Mouse (Mus musculus) embryonic facial prominence, embryonic 14.5 days (tissue): ENCODE measurements around the gene Gm20388. TPM values are rescaled to one million over a fixed set of nuclear protein-coding genes. Genes with fewer than 3 reads are reported as not detected.

Experiments used
- ATAC-seq: fragments of 200-750 bp; cut with Nextera tagmentation; 2 replicates; pipeline ENCODE4 v1.8.0; 2017; ENCODE audit warnings: low read depth, moderate number of reproducible peaks, moderate TSS enrichment
- DNase-seq: peaks from one replicate; pipeline ENCODE4 v3.0.0-alpha.2; 2015; ENCODE audit warnings: low spot score
- H3K27ac ChIP-seq: fragments of 300-500 bp; sonication (generic); replicated peaks from 2 replicates; pipeline ENCODE4 v1.5.1; 2014; ENCODE audit warnings: low read depth, mild to moderate bottlenecking, low read length, moderate library complexity
- H3K27me3 ChIP-seq: fragments of 300-500 bp; sonication (generic); replicated peaks from 2 replicates; pipeline ENCODE4 v1.6.1; 2014; ENCODE audit warnings: low read length; ENCODE audit not compliant: control insufficient read depth, insufficient read depth
- H3K36me3 ChIP-seq: fragments of 300-500 bp; sonication (generic); 2 replicates; pipeline ENCODE4 v1.6.1; 2014; ENCODE audit warnings: low read length, mixed read lengths; ENCODE audit not compliant: control insufficient read depth, insufficient read depth
- H3K4me1 ChIP-seq: fragments of 300-500 bp; sonication (generic); 2 replicates; pipeline ENCODE4 v1.6.1; 2014; ENCODE audit warnings: antibody characterized with exemption, low read length; ENCODE audit not compliant: control insufficient read depth, insufficient read depth
- H3K4me2 ChIP-seq: fragments of 300-500 bp; sonication (generic); 2 replicates; pipeline ENCODE4 v1.6.1; 2014; ENCODE audit warnings: low read depth, mild to moderate bottlenecking, low read length, moderate library complexity, mixed read lengths
- H3K4me3 ChIP-seq: fragments of 300-500 bp; sonication (generic); 2 replicates; pipeline ENCODE4 v1.5.1; 2014; ENCODE audit warnings: low read depth, mild to moderate bottlenecking, low read length
- H3K9ac ChIP-seq: fragments of 300-500 bp; sonication (generic); 2 replicates; pipeline ENCODE4 v1.6.1; 2014; ENCODE audit warnings: low read depth, mild to moderate bottlenecking, low read length, moderate library complexity, mixed read lengths
- H3K9me3 ChIP-seq: fragments of 300-500 bp; sonication (generic); 2 replicates; pipeline ENCODE4 v1.6.1; 2016; ENCODE audit warnings: low read length; ENCODE audit not compliant: control insufficient read depth
- WGBS: fragments of 180-500 bp; shearing (Covaris S2); extraction: QIAGEN DNeasy Blood & Tissue Kit; methylation state at CpG from one replicate; pipeline ENCODE4 v1.1.7; 2014; 5-methylcytosine and 5-hydroxymethylcytosine counted together
- polyA plus RNA-seq: library from polyadenylated mRNA; unstranded; fragments of >200 nt; fragmentation: Nextera tagmentation; extraction: Ambion mirVana; gene quantifications from 2 replicates; pipeline ENCODE4 v1.2.1, GENCODE M21; 2014

The Gm20388 gene
- polyA plus RNA-seq, 1 experiment from 2014 or later: not detected

DNA sequence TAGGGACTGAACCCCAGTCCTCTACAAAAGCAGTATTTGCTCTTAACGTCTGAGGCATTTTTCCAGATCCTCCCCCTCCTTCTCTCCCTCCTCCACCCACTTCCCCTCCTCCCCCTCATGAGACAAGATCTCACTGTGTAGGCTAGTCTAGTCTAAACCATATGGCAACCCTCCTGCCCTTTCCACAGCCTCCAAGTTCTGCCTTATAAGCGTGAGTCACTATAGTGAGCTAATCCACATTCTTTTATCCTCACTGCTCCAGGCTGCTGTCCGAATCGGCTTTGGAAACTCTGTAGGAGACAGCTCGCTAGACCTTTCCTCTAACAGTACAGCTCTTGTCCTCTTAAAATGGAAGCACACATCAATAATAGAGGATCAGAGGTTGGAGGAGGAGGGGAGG lies 3956.3 kb downstream of the Gm20388 start:
- H3K36me3 ChIP-seq: no peaks in the 10 kb centered on the region
- peak; percentile 37; the same call in 1 of the 2 replicates for ATAC-seq
- H3K9me3 ChIP-seq: no peaks in the 10 kb centered on the region
- H3K27ac ChIP-seq: no peak overlapping the region
- H3K4me3 ChIP-seq: no peak overlapping the region
- no peak overlapping the region for H3K4me2 ChIP-seq
- no peak overlapping the region for H3K9ac ChIP-seq
- no peaks in the 10 kb centered on the region for H3K4me1 ChIP-seq
- 14% methylated on average over 5 of the region's 5 CpGs for WGBS
- DNase-seq: no peak
- no peaks in the 10 kb centered on the region; the same call in 1 of the 2 replicates for H3K27me3 ChIP-seq

DNA sequence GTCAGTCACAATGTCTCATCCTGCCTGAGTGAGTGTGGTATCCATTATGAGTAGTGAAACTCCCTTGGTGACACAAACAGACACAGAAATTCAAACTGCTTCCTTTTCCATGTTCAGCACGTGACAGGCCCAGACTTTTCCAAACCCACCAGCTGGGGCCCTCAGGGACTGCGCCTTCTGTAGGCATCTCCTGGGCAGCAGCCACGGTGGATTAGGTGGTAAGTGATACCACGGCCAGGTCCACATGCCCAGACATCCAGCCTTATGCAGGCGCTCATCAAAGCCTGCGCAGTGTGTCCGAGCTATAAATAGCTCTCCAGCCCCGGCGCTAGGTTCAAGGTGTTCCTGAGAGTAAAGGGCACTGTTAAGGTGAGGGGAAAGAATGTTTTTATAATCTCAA lies 3961.4 kb downstream of the Gm20388 start:
- Histone ChIP-seq H3K9ac (no peak overlapping the region), H3K36me3 (no peaks in the 10 kb centered on the region), H3K9me3 (no peaks in the 10 kb centered on the region), H3K27me3 (no peaks in the 10 kb centered on the region), H3K27ac (no peak overlapping the region), H3K4me3 (no peak overlapping the region), H3K4me2 (no peak overlapping the region), H3K4me1 (no peaks in the 10 kb centered on the region)
- ATAC-seq (peak; percentile 74), DNase-seq (peak; percentile 68)
- 51% methylated on average over 9 of the region's 9 CpGs for WGBS

DNA sequence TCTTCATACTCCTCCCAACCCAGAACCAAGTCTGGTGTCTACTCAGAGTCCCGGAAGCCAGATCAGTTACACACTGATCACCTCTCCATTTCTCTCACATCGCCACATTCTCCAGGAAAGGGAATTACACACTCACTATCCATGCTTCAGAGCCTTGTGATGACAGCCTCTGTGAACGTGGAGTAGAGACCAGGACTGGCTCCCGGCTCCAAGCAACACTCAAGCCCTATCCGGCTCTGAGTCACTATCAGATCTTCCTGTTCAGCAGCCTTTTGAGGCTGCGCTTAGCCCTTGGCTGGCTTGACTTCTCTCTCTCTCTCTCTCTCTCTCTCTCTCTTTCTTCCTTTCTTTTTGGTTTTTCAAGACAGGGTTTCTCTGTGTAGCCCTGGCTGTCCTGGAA lies 3962.7 kb downstream of the Gm20388 start:
- Histone ChIP-seq H3K27ac (no peak overlapping the region), H3K27me3 (no peaks in the 10 kb centered on the region), H3K9me3 (no peaks in the 10 kb centered on the region), H3K4me1 (no peaks in the 10 kb centered on the region), H3K4me3 (no peak overlapping the region), H3K9ac (no peak overlapping the region), H3K4me2 (no peak overlapping the region), H3K36me3 (no peaks in the 10 kb centered on the region)
- ATAC-seq (no peak), DNase-seq (no peak)
- WGBS: 59% methylated on average over 6 of the region's 6 CpGs

DNA sequence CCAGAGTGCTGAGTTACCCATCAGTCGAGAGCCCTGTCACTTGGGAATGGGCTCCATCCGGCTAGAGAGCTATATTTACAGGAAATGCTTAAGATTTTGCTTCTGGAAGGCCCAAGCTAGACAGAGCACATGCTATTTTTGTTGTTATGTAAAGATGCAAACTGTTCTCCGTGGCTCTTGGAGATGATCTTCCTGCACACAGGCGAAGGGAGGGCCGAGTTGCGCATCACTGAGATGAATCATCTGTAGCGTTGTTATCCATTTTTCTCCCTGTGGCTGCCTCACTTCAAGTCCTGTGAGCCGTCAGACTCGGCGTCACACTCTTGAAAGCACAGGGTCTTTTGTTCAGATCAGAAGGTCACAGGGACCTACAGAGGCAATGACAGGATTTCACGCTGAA lies 3963.7 kb downstream of the Gm20388 start:
- H3K27ac ChIP-seq: no peak overlapping the region
- no peaks in the 10 kb centered on the region for H3K27me3 ChIP-seq
- 77% methylated on average over 11 of the region's 11 CpGs for WGBS
- ATAC-seq: no peak
- no peak overlapping the region for H3K4me3 ChIP-seq
- no peaks in the 10 kb centered on the region for H3K36me3 ChIP-seq
- H3K4me1 ChIP-seq: no peaks in the 10 kb centered on the region
- no peaks in the 10 kb centered on the region for H3K9me3 ChIP-seq
- no peak overlapping the region for H3K9ac ChIP-seq
- no peak for DNase-seq
- H3K4me2 ChIP-seq: no peak overlapping the region

DNA sequence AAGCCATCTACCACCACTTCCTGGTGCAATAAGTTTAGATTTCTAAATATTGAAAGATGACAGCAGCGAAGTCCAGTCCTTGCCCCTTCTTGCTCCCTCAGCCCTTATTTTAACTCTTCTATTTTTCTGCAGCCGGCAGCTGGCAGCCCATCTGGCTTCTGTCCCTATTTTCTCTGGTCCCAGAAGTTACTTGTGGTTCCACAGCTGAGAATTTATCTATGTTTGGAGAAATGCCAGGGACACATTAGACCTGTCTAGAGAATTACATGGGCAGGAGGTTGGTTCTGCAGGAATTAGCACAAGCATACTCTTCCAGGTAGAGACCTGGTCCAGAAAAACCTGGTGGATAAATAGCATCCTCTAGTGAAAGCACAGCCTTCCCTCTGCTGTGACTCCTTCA lies 3967.2 kb downstream of the Gm20388 start:
- H3K27me3 ChIP-seq: no peaks in the 10 kb centered on the region
- H3K27ac ChIP-seq: no peak overlapping the region
- H3K4me1 ChIP-seq: no peaks in the 10 kb centered on the region
- DNase-seq (peak; percentile 59), ATAC-seq (no peak)
- H3K9ac ChIP-seq: no peak overlapping the region
- no peaks in the 10 kb centered on the region for H3K36me3 ChIP-seq
- H3K9me3 ChIP-seq: no peaks in the 10 kb centered on the region
- no peak overlapping the region for H3K4me2 ChIP-seq
- no peak overlapping the region for H3K4me3 ChIP-seq
- WGBS: 47% methylated on average over 2 of the region's 2 CpGs

DNA sequence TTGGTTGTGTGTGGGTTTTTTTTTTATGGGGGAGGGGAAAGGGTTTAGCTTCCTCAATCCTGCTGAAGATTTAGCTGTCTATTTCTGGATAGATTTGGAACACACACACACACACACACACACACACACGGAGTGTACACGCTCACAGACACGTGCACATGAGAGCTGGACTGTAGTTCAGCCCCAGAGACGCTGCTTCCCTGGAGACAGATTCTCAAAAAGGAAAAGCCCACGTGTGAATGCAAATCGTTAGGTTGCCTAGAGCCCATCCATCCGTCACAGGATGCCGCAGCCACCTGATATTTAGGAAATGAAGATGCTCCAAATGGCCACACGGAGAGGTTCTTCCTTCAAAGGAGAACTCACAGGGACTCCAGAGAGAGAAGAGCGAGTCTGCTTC lies 3969.6 kb downstream of the Gm20388 start:
- Histone ChIP-seq H3K4me1 (peaks cover 11% of the 10 kb centered on the region), H3K27me3 (no peaks in the 10 kb centered on the region), H3K9ac (no peak overlapping the region), H3K9me3 (no peaks in the 10 kb centered on the region), H3K36me3 (no peaks in the 10 kb centered on the region), H3K27ac (no peak overlapping the region), H3K4me3 (no peak overlapping the region), H3K4me2 (no peak overlapping the region)
- DNase-seq: no peak
- WGBS: 64% methylated on average over 10 of the region's 10 CpGs
- ATAC-seq: no peak

DNA sequence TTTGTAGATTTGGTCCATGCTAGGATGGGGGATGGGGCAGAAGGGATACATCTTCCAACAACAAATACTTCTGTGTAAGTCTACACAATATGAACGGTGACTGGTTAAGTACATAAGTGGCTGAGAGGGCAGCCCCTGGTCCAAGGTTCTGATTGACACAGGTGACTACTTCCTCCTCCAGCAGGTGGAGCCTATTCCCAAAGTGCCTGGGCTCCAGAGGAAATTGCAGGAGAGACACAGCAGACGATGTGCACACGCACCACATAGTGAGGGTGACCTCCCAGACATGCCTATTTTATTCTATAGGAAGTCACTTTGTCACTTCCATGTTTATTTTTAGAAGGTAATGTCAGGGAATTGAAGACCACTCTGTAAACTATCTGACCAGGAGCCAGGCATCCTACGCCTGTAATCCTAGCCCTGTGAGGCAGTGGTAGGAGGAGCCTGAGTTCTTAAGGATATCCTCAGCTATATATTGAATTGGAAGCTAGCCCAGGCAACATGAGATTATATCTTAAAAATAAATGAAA lies 3970.2 kb downstream of the Gm20388 start:
- no peaks in the 10 kb centered on the region for H3K9me3 ChIP-seq

DNA sequence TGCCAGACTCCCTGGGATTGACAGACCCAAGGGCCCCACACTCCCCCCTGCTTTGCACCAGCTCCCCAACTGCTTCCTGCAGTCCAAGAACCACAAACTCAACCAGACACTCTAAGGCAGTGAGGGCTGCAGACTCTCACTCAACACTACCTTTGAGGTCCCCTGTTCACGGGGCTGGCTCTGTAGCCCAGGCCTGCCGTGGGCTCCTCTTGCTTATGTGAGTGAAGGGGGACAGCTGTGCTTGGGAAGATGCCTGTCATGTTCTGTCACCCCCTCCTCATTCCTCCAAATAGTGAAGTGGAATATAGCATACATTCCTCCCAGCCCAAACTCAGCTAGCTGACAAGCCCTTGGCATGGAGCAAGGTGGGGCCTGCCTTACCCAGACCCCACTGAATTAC lies 3971.8 kb downstream of the Gm20388 start:
- H3K9me3 ChIP-seq: no peaks in the 10 kb centered on the region
- H3K4me3 ChIP-seq: no peak overlapping the region
- DNase-seq (peak; percentile 26), ATAC-seq (no peak)
- no peaks in the 10 kb centered on the region for H3K27me3 ChIP-seq
- H3K36me3 ChIP-seq: no peaks in the 10 kb centered on the region
- peaks cover 11% of the 10 kb centered on the region for H3K4me1 ChIP-seq
- WGBS: 83% methylated on average over 2 of the region's 2 CpGs
- no peak overlapping the region for H3K4me2 ChIP-seq
- H3K27ac ChIP-seq: no peak overlapping the region
- H3K9ac ChIP-seq: no peak overlapping the region

More for the DNA sequence above, 3970.2 kb downstream of the Gm20388 start:
- H3K27me3 ChIP-seq: no peaks in the 10 kb centered on the region
- H3K36me3 ChIP-seq: no peaks in the 10 kb centered on the region
- 29% methylated on average over 4 of the region's 4 CpGs for WGBS
- H3K4me1 ChIP-seq: peaks cover 11% of the 10 kb centered on the region
- H3K4me3 ChIP-seq: no peak overlapping the region
- no peak for ATAC-seq
- H3K9ac ChIP-seq: no peak overlapping the region
- no peak overlapping the region for H3K4me2 ChIP-seq
- no peak overlapping the region for H3K27ac ChIP-seq
- DNase-seq: no peak

DNA sequence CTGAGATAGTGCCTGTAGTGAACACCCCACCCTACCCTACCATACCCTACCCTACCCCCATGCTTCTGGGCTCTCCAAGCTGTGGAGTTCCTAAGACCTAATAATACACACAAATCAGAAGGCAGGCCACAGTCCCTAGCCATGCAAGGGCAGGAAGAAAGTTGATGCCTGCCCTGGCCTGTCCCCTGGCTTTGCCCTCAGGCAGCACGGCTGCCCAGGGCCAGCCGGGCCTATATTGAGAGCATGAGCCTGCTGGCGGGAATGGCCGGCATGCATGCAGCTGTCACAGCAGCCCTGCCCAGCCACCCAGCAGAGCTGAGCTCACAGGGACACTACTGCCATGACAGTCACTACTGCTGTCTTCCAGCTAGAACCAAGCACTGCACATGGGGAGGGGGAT lies 3972.5 kb downstream of the Gm20388 start:
- Histone ChIP-seq H3K4me2 (no peak overlapping the region), H3K4me1 (peaks cover 11% of the 10 kb centered on the region), H3K4me3 (no peak overlapping the region), H3K27ac (no peak overlapping the region), H3K9me3 (no peaks in the 10 kb centered on the region), H3K27me3 (no peaks in the 10 kb centered on the region), H3K9ac (no peak overlapping the region), H3K36me3 (no peaks in the 10 kb centered on the region)
- WGBS: 66% methylated on average over 4 of the region's 4 CpGs
- DNase-seq (peak; percentile 41), ATAC-seq (peak; percentile 66)
